Mouse (Mus musculus) regulatory T cell (primary cell): ENCODE measurements around the gene Gramd1b.

Experiments used
- in situ Hi-C: fragments of 300-600 bp; cut with MboI, MseI; formaldehyde crosslinking; loops from one replicate; pipeline ENCODE4 v1.15.1; 2025; ENCODE audit warnings: high pct_unique_total_duplicates

Gene Gramd1b

DNA sequence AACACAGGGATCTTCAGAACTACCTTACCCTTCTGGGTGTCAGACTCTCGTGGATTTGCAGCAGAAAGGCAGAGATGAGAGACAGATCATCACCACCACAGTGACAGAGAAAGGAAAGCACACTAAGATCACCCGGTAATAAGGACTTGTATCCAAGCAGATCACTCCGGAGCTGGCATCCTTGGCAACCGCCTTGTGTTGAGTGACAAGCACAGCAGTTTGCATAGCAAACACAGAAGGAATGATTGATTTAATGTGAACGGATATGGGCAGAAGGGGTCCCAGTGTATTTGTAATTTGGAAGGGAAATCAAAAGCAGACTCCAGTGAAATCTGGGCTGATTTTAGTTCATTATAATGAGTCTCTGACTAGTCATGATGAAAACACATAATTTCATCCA is 97.9 kb downstream of the Gramd1b start:
- in situ Hi-C loops: no loop called here

DNA sequence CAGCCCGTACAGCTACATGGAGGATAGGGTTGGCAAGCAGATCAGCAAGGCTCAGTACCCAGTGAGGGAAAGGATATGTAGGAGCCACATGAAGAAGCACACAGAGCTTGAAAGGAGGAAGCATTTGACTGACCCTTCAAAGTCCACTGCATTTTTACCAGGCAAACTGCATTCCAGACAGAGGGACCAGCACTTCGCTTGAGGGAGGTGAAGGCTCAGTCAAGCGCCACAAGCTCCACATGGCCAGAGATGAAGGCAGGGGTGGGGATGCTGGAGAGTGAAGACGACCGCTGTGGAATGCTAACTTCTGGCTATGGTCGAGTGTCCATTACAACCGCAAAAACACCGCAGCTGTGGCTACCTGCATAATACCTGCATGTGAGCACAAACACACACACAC is 100.2 kb downstream of the Gramd1b start:
- in situ Hi-C loops: no loop called here

DNA sequence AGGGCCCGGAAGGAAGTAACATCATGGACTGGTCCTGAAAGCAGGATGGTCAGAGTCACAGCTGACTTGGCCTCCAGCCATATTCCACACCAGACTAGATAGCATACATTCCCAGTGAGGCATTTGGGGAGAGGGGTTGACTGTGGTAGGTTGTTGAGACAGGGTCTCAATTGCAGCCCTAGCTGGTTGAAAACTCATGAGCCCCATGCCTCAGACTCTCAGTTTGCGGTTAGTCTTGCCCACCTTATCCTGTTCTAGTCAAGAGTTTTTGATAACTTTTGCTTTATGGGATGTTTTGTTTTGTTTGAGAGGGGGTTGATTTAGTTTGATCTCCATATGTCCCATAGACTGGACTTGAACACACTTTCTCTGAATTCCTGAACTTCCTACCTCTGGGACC is 103.5 kb downstream of the Gramd1b start:
- in situ Hi-C loops: no loop called here

DNA sequence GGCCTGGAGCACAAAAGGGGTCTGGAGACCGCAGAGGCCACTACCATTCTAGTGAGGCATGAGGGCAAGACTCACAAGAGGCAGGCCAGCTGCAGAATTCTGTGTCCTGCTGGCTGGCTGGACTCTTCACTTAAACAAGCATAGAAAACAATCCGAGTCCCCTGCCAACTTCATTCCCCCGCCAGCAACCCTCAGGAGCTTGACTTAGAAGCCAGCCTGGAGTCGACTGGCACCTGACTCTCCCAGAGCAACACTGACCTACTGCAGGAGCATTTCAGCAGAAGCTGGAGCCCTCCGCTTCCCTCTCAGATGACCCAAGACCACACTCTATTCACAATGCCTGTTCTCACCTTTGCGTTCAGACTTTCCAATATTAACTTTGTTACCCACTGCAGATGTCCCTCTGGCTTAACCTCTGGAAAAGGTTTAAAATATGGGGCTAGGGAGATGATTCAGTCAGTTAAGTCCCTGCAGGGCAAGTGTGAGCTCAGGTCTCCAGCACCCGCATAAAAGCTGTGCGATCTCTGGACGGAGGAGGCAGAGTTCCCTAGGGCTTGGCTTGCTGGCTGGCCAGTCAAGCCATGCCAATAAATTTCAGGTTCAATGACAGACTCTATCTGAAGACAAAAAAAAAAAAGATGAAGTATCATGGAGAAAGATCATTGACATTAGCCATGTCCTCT is 104.8 kb downstream of the Gramd1b start:
- in situ Hi-C loops: no loop called here

DNA sequence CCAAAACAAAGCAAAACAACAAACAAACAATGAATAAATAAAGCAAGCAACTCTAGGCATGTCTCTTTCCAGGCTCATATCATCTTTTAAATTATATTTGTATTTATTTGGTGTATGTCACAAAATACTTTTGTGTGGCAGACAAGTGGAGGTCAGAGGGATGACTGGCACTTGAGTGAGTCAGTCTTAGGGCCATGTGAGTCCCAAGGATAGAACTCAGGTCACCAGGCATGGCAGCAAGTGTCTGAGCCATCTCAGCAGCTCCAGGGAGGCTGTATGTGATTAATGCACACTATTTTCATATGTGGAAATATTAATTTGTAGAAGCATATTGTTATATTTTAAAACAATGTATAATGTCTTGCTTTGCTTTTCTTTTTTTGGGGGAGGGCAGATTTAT is 106.3 kb downstream of the Gramd1b start:
- in situ Hi-C loops: no loop called here

DNA sequence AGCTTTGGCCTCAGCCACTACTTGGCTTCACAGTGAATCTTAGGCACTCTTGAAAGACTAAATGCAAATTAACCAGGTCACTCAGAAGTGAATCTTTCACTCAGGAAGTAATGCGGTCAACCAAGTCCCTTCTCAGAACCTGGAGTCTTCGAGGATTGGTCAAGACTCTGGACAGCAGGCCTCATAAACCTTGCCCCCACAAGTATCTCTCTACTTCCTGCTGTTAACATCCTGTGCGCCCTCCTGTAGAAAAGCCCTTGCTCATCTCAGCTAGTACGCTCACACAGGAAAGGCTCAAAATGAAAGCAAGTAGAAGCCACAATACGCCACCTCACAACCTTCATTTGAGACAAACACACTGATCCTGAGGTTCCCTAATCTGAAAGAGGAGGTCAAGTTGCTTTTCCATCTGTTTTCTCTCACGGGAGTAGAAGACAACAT is 107.7 kb downstream of the Gramd1b start:
- in situ Hi-C loops: no loop called here

DNA sequence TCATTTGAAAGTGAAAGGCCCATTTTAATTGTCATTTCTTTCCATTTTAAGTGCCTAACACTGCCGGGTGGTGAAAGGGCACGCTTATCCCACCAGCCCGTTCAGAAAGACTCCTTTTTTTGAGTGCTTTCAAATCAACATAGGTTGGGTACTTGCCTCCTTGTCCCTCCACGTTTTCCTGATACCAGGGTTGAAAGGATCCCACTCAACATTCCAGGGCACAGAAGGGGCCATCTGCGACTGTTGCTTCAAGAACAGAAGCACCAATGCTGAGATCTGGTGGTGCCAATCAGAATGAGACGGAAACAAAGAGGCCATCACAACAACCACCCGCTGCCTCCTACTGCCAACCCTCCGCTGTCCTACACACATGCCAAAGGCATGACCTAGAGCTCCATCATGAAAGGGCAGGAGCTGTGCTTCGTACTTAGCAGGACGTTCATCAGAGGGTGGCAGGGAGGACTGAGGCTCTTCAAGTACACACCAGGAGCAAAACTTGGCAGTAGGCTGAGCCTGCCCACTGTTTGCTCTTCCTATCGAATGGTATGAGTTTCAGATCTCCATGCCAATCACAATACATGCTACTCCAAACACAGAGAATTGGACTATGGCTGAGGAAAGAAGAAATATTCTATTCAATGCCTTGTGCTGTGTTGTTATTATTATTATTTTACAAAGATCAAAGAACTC is 108.7 kb downstream of the Gramd1b start:
- in situ Hi-C loops: no loop called here

DNA sequence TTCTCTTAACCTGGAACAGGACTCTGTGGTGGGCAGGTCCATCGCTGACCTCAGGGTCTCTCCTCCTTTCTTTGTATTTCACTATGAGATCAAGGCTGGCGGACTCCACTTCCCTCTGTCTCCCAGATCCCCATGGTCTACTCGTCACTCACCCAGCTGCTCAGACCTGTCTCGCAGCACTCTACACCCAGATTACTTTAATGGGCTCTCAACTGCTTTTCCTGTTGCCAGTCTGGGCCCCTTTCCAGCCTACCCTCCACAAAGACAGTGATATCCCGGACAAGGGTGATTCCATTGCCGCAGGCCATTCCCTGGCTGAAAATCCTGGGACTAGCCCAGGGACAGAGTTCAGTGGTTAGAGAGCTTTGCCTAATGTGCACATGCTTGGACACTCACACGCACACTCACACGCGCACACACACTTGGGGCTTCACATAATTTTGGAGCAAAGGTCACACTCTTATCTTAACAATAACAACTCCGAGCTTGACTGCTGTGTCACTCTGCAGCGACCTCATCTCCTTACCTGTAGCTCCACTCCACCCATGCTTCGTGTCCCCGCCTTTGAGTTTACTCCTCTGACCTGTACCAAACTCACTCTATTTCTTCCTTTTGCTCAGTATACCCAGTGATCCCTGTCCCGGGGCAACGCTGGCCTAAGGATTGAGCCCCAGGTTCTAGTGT is 110.4 kb downstream of the Gramd1b start:
- in situ Hi-C loops: no loop called here

DNA sequence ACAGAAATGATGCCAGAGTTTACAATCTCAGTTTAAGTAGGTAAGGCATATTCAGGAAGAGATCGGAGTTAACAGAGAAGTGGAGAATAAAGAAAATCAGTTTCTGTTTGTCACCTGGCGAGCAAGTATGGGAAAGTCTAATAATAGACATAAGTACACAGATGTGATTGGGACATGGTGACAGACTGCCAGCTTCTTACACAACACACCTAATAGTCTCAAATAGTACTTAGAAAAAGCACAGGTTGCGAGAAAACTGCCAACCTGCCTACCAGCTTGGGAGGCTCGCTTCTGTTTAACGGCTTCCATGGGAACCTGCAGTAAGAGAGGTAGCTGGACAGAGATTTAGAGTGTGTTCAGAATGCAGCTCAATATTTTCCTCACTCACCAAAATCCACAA is 112.4 kb downstream of the Gramd1b start:
- in situ Hi-C loops: loop anchor here (5.0 to 10.0 kb wide), 2 partner anchors 33 to 196 kb away; no protein-coding TSS in a partner anchor

DNA sequence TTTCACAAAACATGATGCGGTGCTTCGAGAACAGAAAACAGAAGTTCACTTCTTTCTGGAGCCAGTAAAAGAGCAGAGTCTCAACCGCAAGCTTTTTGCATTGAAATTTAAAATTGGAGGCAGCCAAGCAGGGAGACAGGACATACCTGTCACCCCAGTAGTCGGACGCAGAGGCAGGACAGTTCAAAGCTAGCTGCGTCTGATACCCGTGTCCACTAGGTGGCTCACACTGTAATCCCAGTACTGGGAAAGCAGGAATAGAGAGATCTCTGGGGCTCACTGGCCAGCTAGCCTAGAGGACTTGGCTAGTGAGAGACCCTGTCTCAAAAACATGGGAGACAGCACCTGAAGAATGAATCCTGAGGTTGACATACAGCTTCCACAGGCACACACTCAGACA is 115.0 kb downstream of the Gramd1b start:
- in situ Hi-C loops: loop anchor here (5.0 to 10.0 kb wide), 2 partner anchors 36 to 199 kb away; no protein-coding TSS in a partner anchor

DNA sequence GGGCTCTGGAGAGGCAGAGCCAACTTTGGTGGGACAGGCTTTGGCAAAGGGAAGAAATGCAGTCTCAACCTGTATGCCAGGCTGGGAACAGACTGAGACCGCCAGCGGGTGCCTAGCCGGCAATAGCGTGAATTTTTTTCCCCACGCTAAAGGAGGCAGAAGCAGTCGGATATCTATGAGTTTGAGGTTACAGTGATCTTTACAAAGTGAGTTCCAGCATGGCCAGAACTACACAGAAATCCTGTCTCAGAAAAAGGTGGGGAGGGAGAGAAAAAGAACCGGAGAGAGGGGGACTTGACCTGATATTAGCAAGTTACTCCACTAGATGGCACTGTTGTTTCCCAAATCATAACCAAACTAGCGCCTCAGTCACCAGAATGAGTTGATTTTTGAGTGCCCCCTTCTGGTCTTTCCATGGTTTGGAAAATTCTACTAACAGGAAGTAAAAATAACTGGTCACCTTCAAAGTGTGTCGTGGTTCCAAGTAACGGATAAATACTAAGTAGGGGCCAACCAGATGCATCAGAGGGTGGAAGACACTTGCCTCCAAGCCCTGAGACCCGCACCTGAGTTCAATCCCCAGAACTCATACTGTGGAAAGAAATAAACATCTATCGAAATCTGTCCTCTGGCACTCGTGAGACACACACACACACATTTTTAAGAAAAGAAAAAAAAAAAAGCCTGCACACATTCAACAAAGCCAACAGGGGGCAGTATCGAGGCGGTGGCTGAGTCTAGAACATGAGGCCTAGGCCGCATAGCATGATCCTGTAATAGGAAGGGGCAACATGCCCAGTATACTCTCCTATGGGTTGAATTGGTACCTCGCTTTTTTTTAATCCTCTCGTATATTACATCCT is 116.0 kb downstream of the Gramd1b start:
- in situ Hi-C loops: loop anchor here (5.0 to 10.0 kb wide), 4 partner anchors 37 to 200 kb away; no protein-coding TSS in a partner anchor

DNA sequence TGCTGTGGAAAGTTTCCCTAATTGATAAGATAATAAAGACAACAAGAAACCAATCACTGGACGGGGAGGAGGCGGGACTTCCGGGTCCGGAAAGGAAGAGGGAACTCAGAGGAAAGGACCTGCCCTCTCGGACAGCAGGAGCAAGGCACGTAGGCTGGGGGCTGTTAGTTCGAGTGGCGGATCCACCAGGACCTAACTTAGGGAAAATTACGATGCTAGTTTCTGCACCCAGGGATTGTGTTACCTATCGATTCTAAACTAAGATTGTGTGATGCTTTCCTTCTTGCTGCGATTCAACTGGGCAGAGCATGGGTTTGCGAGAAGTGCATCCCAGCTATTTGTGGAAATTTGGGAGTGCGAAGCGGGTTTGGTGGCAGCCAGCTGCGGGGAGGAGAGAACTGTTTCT is 116.7 kb downstream of the Gramd1b start:
- in situ Hi-C loops: loop anchor here (5.0 to 10.0 kb wide), 3 partner anchors 63 to 200 kb away; no protein-coding TSS in a partner anchor

DNA sequence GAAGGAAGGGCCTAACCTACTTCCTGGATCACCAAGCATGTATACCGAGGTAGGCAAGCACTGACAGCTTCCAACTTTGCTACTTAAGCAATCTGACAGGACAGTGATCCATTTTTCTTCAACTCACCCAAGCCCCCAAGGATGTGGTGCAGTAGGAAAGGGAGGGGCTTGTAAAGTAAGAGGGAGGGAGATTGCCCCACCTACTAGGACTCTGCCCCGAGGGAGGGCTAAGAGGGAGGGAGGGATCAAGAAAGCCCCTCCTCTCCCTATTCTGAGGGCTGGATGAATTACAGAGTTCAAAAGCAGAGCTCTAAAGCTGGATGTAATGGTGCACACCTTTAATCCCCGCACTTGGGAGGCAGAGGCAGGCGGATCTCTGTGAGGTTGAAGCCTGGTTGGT is 117.6 kb downstream of the Gramd1b start:
- in situ Hi-C loops: loop anchor here (5.0 to 10.0 kb wide), 3 partner anchors 64 to 201 kb away; no protein-coding TSS in a partner anchor

DNA sequence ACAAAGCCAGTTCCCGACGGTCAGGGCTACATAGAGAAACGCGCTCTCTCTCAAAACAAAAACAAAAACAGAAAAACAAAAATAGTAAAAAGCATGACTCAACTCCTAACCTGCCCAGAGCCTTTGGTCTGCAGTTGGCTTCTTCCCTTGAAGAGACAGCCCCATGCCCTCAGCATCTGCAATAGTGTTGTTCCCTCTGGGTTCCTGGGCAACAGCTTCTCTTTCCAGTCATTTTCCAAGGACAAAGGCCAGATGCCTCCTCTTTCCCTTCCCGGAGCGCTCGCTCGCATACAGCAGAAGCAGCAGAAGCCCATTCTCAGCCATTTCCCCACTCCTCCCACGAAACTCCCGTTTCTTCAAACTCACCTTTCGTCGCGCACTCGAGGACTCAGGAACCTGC is 118.3 kb downstream of the Gramd1b start:
- in situ Hi-C loops: loop anchor here (5.0 to 10.0 kb wide), 3 partner anchors 64 to 202 kb away; no protein-coding TSS in a partner anchor

DNA sequence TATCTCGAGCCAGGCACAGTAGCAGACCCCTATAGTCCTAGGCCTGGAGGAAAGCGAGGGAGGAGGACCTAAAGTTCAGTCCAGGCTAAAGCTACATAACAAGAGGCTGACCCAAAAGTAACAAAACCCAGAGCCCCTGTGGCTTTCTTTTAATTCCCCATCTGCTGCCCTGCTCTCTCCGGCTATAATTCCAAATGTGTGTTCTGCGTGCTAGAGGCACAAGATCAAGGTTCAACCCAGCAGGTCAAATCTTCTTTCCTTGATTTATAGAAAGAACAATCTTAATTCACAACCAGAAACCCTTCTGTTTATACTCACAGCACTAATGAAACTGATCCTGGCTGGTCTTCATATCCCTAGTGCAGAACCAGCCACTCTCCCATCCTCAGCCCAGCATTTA is 118.9 kb downstream of the Gramd1b start:
- in situ Hi-C loops: loop anchor here (5.0 to 10.0 kb wide), 3 partner anchors 65 to 203 kb away; no protein-coding TSS in a partner anchor

DNA sequence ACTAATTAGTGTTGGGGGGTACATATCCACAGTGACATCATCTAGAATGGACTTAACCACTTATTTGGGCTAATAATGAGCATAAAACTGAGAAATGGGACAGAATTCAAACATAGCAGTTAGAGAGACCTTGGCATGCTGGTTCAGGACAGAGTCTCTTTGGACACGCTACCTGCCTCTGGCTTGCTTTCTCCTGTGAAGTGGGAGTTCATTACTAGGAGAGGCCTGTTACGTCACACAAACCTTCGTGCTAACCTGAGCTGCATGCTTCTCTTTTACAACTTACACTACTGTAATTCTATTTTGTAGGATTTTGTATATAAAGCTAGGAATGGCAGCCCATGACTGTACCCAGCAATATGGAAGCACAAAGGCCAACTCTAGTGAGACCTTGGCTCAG is 120.3 kb downstream of the Gramd1b start:
- in situ Hi-C loops: loop anchor here (5.0 to 10.0 kb wide), 3 partner anchors 66 to 204 kb away; no protein-coding TSS in a partner anchor

DNA sequence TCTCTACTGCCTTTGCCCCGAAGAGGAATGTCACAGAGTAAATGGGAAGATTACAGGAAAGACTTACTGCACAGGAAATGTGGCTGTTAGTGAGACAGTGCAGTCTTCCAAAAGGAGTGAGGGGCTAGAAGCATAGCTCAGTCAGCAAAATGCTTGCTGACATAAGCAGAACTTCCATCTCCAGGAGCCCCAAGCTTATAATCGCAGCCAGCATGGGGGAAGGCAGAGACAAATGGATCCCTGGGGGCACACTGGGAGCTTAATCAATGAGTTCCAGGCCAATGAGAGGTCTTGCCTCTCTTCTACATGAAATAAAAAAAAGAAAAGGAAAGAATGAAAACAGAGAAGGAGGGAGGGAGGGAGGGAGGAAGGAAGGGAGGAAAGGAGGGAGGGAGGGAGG is 122.1 kb downstream of the Gramd1b start:
- in situ Hi-C loops: no loop called here

DNA sequence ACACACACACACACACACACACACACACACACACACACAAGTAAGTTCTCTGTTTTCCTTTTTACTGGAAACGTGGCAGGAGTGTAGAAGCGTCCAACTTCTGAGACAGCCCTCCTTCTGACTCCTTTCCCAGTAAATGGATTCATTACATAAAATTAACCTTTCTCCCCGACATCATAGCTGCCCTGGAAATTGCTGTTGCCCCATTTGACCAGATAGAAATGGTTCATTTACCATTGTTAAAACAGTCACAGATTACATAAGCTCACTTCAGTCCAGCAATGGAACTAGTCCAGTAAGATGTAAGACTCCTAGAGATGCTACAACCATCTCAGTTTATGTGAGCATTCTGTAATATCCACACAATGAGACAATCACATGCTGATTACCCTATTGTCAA is 122.8 kb downstream of the Gramd1b start:
- in situ Hi-C loops: no loop called here

DNA sequence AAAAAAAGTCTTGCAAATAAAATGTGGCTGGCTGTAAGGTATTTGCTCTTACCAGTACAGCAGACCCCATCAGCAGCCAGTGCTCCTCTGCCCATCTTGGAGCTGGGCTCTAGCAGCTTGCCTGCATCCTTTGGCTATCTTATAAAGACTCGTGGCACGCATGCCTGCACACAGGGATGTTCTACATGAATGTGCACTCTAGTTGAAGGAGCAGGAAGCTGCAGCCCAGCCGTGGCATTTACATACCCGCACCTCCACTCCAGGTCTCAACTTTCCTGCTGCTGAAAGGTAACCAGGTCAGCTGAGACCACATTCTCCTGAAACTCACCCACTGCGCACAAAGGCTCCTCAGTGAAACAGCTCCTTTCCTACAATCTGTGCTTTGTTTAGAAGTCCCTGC is 123.3 kb downstream of the Gramd1b start:
- in situ Hi-C loops: no loop called here

DNA sequence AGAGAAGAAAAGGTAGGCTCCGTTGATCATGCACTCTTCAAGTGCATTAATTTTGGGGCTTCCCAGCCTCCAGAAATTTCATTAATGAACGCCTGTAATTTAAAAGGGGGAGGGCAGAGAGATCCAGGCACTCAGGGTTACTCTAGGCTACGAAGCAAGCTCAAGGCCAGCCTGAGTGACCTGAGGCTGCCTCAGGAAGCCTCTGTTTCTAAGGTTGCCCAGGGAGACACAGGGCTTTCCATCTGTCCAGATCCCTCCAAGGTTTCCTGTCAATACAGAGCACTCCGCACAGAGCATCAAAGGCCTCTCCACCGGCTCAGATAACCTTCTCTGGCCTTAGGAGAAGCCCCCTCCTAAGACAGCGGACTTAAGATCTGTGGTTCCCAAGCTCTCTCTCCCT is 125.4 kb downstream of the Gramd1b start:
- in situ Hi-C loops: no loop called here

DNA sequence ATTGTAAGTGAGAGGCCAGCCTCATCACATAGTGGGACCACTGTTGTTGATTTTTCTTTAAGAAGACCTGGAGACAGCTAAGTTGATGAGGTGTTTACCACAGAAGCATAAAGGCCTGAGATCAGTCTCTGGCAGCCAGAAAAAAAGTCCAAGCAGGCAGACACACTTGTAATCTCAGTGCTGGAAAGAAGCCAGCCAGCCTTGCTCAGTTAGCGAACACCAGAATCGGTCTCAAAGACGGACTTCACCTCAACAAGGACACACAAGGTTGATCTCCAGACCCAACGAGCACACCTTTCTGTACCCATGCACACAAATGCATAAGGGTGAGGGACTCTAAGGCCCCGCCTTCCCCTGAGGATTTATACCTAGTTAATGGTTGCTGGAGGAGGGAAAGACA is 125.9 kb downstream of the Gramd1b start:
- in situ Hi-C loops: no loop called here
